Mouse (Mus musculus): ENCODE measurements around the gene Olfr1100. TPM values are rescaled to one million over a fixed set of nuclear protein-coding genes. Genes with fewer than 3 reads are reported as not detected.

Olfr1100 gene
- total RNA-seq (2021): not detected
- long read RNA-seq, experiment 1: 0 reads
- long read RNA-seq, experiment 2: 0 reads

DNA sequence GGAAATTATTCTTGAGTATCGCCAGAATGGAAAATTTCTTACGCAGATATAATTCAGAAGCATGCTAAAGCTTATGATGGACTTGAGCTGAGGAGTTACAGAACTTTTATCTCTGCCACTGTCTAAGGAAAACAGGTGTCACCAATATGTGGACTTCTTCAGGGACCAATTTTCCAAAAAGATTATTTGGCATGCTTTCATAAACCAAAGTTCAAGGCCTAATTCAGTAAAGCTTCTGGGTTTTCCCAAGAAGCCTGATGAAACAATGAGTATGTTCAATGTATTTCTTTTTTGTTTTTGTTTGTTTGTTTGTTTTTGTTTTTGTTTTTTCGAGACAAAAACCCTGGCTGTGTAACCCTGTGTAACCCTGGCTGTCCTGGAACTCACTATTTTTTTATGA lies at the start of gene Olfr1100:
Gene Olfr1100 (minus strand): TSS at position 101 of the 400 bp plus-strand sequence.
- DNase-seq (ENCODE audit: low spot score in 2 of 2): no peak

DNA sequence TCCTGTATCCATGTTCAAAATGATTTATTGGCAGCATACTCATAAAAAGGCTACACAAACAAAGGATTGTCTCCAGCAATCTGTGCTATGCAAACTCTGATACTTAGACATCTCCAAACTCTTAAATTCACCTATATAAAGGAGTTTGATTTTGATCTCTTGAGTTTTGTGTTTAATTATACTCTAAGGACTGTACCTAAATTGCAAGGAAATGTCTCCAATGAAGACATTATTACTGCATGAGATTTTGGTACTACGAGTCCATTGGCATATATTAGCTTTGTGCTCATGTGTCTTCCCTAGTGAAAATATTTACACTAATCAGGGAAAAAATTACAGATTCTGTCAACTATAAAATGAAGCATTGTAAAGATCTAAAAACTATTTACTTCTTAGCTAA lies 47.2 kb upstream of the Olfr1100 start, which contains the start of gene Olfr1104:
Gene Olfr1104 (minus strand): TSS at position 101 of the 400 bp plus-strand sequence.
- DNase-seq (ENCODE audit: low spot score in 2 of 2): no peak

DNA sequence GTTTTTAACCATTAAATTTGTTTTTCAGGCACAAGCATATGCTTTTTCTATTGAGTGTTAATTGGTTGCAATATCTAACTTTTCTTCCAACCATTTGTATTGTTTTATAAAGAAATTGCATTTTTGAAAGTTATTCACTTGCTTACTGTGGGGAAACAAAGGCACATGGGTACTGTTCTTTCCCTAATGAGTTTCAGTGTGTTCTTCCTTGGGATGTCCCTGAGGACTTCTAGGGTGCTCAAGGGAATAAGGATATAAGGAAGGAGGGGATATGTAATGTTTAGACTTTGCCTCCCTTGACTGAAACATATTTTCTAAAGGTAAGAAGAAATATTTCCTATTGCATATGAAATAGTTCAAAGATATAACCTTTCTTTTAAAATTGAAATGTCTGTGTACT lies 18.3 kb upstream of the Olfr1100 start, which contains the start of gene Olfr1102:
Gene Olfr1102 (plus strand): TSS at position 301 of the 400 bp plus-strand sequence.
- DNase-seq (ENCODE audit: low spot score in 2 of 2): no peak

DNA sequence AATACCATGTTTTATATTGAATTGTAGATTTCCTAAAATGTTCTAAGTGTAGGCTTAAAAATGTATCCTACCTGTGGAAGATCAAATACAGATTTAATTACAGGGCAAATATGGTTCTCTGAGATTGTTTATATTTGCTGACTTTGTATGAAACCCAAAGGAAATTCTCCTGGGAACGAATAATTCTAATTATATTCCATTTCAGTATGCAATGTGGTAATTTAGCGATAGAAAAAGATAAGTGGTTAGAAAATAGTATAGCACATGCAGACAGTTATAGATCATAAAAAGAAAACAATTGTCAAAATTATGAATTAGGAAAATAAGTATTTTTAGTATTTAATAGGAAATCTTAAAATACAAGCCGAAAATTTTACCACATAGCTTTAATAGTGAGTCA lies 11.4 kb upstream of the Olfr1100 start, which contains the start of gene Olfr1101:
Gene Olfr1101 (minus strand): TSS at position 101 of the 400 bp plus-strand sequence.
- DNase-seq (ENCODE audit: low spot score in 2 of 2): no peak

DNA sequence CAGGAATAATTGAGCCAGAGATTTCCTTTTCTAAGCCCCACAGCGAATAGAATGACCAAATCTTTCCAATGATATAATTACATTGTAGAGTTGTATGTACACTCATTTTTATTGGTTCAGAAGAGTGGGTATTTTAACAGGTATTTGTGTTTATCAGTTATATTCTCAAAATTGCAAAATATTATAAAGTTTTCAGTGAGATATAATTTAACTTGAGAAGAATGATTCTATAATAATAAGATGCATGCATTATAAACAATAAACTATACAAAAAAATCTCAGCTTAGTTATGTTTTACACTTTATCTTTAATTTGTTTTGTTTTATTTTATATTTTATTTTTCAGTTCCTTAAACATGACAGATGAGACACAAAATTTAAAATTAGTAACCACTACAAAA lies 19.2 kb downstream of the Olfr1100 start, which contains the start of gene Olfr1099:
Gene Olfr1099 (minus strand): TSS at position 101 of the 400 bp plus-strand sequence.
- DNase-seq (ENCODE audit: low spot score in 2 of 2): no peak

DNA sequence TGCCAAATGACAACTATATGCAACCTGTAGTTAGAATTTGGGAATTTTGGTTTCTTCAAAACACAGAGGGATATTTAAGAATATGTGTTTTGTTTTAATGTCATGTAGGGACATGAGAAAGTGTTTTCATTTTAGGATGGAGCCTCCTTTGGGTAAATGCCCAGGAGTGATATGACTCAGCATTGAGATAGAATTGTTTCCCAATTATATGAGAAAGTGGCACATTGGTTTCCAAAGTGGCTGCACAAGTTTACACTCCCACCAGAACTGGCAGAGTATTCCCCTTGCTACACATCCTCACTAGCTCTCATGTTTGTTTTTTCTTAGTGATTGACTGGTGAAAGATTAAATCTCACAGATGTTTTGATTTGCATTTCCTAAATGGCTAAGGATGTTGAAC lies 53.2 kb downstream of the Olfr1100 start:
- DNase-seq (ENCODE audit: low spot score in 2 of 2): no peak

Other genes starting within 250 kb of the Olfr1100 start
- not detected for gene Olfr1089, start 246.3 kb downstream of the Olfr1100 start, total RNA-seq (2021)
- gene Olfr1090, start 221.0 kb downstream of the Olfr1100 start, total RNA-seq (2021): not detected
- not detected for gene Olfr1093, start 197.5 kb downstream of the Olfr1100 start, total RNA-seq (2021)
- gene Olfr141, start 169.9 kb downstream of the Olfr1100 start, total RNA-seq (2021): not detected
- not detected for gene Olfr1094, start 155.3 kb downstream of the Olfr1100 start, total RNA-seq (2021)
- gene Olfr1095, start 128.3 kb downstream of the Olfr1100 start, total RNA-seq (2021): not detected
- gene Gm13723, start 105.2 kb downstream of the Olfr1100 start, total RNA-seq (2021): not detected
- gene Olfr1097, start 87.7 kb downstream of the Olfr1100 start, total RNA-seq (2021): not detected
- gene Olfr1098, start 55.4 kb downstream of the Olfr1100 start, total RNA-seq (2021): not detected
- not detected for gene Olfr1099, start 19.3 kb downstream of the Olfr1100 start, total RNA-seq (2021)
- not detected for gene Olfr1101, start 11.3 kb upstream of the Olfr1100 start, total RNA-seq (2021)
- gene Olfr1102, start 18.4 kb upstream of the Olfr1100 start, total RNA-seq (2021): not detected
- not detected for gene Olfr1104, start 47.1 kb upstream of the Olfr1100 start, total RNA-seq (2021)
- not detected for gene Olfr1105, start 56.6 kb upstream of the Olfr1100 start, total RNA-seq (2021)
- not detected for gene Olfr1106, start 72.3 kb upstream of the Olfr1100 start, total RNA-seq (2021)
- gene Olfr1107, start 95.9 kb upstream of the Olfr1100 start, total RNA-seq (2021): not detected
- gene Olfr1109, start 116.1 kb upstream of the Olfr1100 start, total RNA-seq (2021): not detected
- not detected for gene Olfr259, start 134.6 kb upstream of the Olfr1100 start, total RNA-seq (2021)
- not detected for gene Olfr1110, start 160.3 kb upstream of the Olfr1100 start, total RNA-seq (2021)
- not detected for gene Olfr1111, start 172.7 kb upstream of the Olfr1100 start, total RNA-seq (2021)
- gene Olfr1112, start 207.8 kb upstream of the Olfr1100 start, total RNA-seq (2021): not detected
- gene Olfr1113, start 229.0 kb upstream of the Olfr1100 start, total RNA-seq (2021): not detected